Mouse (Mus musculus) forebrain, embryonic 15.5 days (tissue): ENCODE data around the gene Olfr655. TPM values are rescaled to one million over a fixed set of nuclear protein-coding genes. Genes with fewer than 3 reads are reported as not detected.
A peak's percentile ranks its signal among the peaks of the same experiment; 100 is the strongest.

ENCODE experiments used
- ATAC-seq: fragments of 200-750 bp; cut with Nextera tagmentation; replicated peaks from 2 replicates; pipeline ENCODE4 v1.8.0; 2017; ENCODE audit warnings: mild to moderate bottlenecking, moderate TSS enrichment, moderate library complexity
- H3K27ac ChIP-seq: fragments of 300-500 bp; sonication (generic); replicated peaks from 2 replicates; pipeline ENCODE4 v1.5.1; 2015; ENCODE audit warnings: mild to moderate bottlenecking, inconsistent platforms
- H3K27me3 ChIP-seq: fragments of 300-500 bp; sonication (generic); 2 replicates; pipeline ENCODE4 v1.6.1; 2015; ENCODE audit warnings: inconsistent platforms
- H3K36me3 ChIP-seq: fragments of 300-500 bp; sonication (generic); 2 replicates; pipeline ENCODE4 v1.6.1; 2015; ENCODE audit warnings: mild to moderate bottlenecking, inconsistent platforms
- H3K4me1 ChIP-seq: fragments of 300-500 bp; sonication (generic); 2 replicates; pipeline ENCODE4 v1.6.1; 2015; ENCODE audit warnings: inconsistent platforms
- H3K4me2 ChIP-seq: fragments of 300-500 bp; sonication (generic); replicated peaks from 2 replicates; pipeline ENCODE4 v1.6.1; 2015; ENCODE audit warnings: mild to moderate bottlenecking, inconsistent platforms
- H3K4me3 ChIP-seq: fragments of 300-500 bp; sonication (generic); 2 replicates; pipeline ENCODE4 v1.5.1; 2015; ENCODE audit warnings: mild to moderate bottlenecking, inconsistent platforms
- H3K9ac ChIP-seq: fragments of 300-500 bp; sonication (generic); replicated peaks from 2 replicates; pipeline ENCODE4 v1.6.1; 2015; ENCODE audit warnings: mild to moderate bottlenecking, inconsistent platforms
- H3K9me3 ChIP-seq: fragments of 300-500 bp; sonication (generic); 2 replicates; pipeline ENCODE4 v1.6.1; 2016; ENCODE audit warnings: inconsistent platforms
- WGBS: fragments of 180-500 bp; shearing (Covaris S2); methylation state at CpG from one replicate; pipeline ENCODE4 v1.1.7; 2015; ENCODE audit warnings: mixed read lengths; 5-methylcytosine and 5-hydroxymethylcytosine counted together
- polyA plus RNA-seq: library from polyadenylated mRNA; unstranded; fragments of >200 nt; fragmentation: Nextera tagmentation; extraction: Ambion mirVana; gene quantifications from 2 replicates; pipeline ENCODE4 v1.2.1, GENCODE M21; 2015

The Olfr655 gene
- polyA plus RNA-seq, result 0.15 TPM in 1 of 2 replicates, not detected in the other

GRCm38 (mm10) chr7:104601679-104602078 lies at the start of gene Olfr655:
Olfr655 (minus strand) TSS chr7:104601779.
- Histone ChIP-seq H3K36me3 (no peaks in the 10 kb centered on the region), H3K4me2 (no peak within 1 kb of the TSS), H3K27ac (no peak within 1 kb of the TSS), H3K27me3 (no peaks in the 10 kb centered on the region), H3K4me1 (no peaks in the 10 kb centered on the region), H3K4me3 (no peak within 1 kb of the TSS), H3K9me3 (no peaks in the 10 kb centered on the region), H3K9ac (no peak within 1 kb of the TSS)
- no peak for ATAC-seq
- WGBS, result 91% methylated on average over 2 of the region's 2 CpGs

DNA sequence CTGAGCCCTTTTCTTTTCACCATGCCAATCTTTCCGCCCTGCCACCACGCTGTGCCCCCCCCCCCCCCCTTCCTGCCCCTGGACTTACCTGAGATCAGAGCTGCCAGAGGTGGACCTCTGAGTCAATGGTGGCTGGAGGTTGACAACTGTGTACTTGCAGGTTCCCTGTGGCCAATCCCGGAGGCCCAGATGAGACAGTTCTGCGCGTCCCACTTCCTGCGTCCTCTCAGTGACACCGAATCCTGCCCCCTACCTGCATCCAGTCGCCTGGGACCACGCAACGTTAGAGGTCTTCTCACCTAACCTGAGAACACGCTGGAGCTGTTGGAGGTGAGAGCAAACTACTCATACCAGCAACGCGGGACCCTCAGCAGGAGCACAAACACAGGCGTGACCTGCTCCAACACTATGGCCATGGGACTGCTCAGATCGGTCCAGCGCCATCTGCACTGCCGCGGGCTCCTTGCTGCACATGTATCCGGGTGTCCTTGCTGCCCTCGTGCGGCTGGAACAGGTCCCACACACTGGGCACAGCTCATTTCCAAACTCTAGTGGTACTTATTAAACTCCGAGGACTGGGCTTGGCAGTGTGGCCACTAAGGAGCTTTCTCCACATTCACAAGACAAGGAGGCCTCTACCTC lies 45.4 kb upstream of the Olfr655 start, which contains the start of gene Olfr658:
TSS of gene Olfr658 (minus strand) at position 465 of the 642 bp plus-strand sequence.
- no peaks in the 10 kb centered on the region for H3K4me1 ChIP-seq
- no peak within 1 kb of the TSS for H3K9ac ChIP-seq
- peak within 1 kb of the TSS; percentile 45 for H3K4me2 ChIP-seq
- H3K27me3 ChIP-seq, result no peaks in the 10 kb centered on the region
- H3K9me3 ChIP-seq, result no peaks in the 10 kb centered on the region
- peak within 1 kb of the TSS; percentile 31 for H3K4me3 ChIP-seq
- no peaks in the 10 kb centered on the region for H3K36me3 ChIP-seq
- no peak within 1 kb of the TSS for H3K27ac ChIP-seq
- 34% methylated on average over 21 of the region's 22 CpGs for WGBS
- peak; percentile 95 for ATAC-seq

- no peak within 1 kb of the TSS for H3K4me3 ChIP-seq
- no peak within 1 kb of the TSS for H3K27ac ChIP-seq
- no peaks in the 10 kb centered on the region for H3K9me3 ChIP-seq
- no peaks in the 10 kb centered on the region for H3K27me3 ChIP-seq
- ATAC-seq, result no peak
- no peak within 1 kb of the TSS for H3K4me2 ChIP-seq
- H3K36me3 ChIP-seq, result no peaks in the 10 kb centered on the region
- no peaks in the 10 kb centered on the region for H3K4me1 ChIP-seq
- no peak within 1 kb of the TSS for H3K9ac ChIP-seq
Observed at GRCm38 (mm10) chr7:104624494-104624893, 22.9 kb upstream of the Olfr655 start, which contains the start of gene Olfr657. Olfr657 (plus strand) TSS chr7:104624794.

DNA sequence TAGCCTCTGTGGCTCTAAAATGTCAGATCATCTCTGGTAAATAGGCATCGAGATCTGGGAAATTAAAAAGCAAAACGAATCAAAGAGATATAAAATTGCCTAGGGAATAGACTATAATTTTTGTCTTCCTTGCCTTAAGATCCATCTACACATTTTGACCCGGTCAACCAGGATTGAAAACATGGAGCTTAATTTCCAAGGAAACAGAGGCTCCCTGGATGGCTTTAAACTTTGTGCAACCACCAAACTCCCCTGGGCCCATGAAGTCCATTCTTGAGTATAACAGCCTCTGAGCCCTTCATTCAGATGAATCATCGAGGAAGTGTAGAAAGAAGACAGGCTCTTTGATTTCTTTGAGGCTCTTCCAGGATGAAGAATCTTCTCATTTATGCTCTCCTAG lies 12.1 kb upstream of the Olfr655 start, which contains the start of gene Olfr656:
TSS of gene Olfr656 (plus strand) at position 301 of the 400 bp plus-strand sequence.
- no peaks in the 10 kb centered on the region for H3K36me3 ChIP-seq
- 75% methylated on average over 4 of the region's 4 CpGs for WGBS
- no peak within 1 kb of the TSS for H3K4me2 ChIP-seq
- H3K27ac ChIP-seq, result no peak within 1 kb of the TSS
- no peaks in the 10 kb centered on the region for H3K4me1 ChIP-seq
- H3K9ac ChIP-seq, result no peak within 1 kb of the TSS
- no peak for ATAC-seq
- H3K9me3 ChIP-seq, result no peaks in the 10 kb centered on the region
- no peak within 1 kb of the TSS for H3K4me3 ChIP-seq
- H3K27me3 ChIP-seq, result no peaks in the 10 kb centered on the region

DNA sequence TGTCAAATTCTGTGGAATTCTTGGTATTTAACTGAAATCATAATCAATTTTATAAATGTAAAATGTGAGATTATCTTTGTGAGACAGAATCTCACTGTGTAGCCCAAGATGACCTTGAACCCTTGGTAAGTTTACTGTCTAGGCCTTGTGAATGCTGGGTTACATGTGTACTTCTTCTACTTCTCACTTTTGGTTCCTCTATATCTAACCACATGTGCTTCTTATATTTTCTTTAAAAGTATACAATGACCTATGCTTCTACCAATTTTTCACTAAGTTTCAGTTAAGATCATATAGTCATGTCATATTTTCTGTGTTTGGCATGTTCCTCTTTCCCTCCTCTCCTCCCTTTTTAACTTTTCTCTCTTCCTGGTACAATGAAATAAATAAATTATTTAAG lies 3.1 kb upstream of the Olfr655 start:
- no peak for ATAC-seq
- no peaks in the 10 kb centered on the region for H3K36me3 ChIP-seq
- H3K4me1 ChIP-seq, result no peaks in the 10 kb centered on the region
- H3K27ac ChIP-seq, result no peak overlapping the region
- H3K4me2 ChIP-seq, result no peak overlapping the region
- no peak overlapping the region for H3K9ac ChIP-seq
- no peak overlapping the region for H3K4me3 ChIP-seq
- no peaks in the 10 kb centered on the region for H3K9me3 ChIP-seq
- H3K27me3 ChIP-seq, result no peaks in the 10 kb centered on the region

DNA sequence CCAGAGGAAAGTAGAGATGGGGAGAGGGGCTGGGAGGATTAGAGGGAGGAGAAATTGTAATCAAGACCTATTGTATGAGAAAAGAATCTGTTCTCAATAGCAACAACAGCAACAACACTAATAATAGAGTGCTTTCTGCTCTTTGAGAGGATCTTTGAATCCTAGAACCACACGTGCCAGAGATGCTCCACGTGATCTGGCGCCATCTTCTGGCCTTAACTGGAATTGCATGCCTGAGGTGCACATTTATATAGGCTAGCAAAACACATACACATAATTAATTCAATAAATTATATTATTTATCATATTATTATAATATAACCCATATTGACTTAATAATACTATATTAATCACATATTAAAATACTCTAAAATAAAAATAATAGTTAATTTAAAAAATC lies 1.6 kb upstream of the Olfr655 start:
- Histone ChIP-seq H3K9ac (no peak overlapping the region), H3K4me2 (no peak overlapping the region), H3K9me3 (no peaks in the 10 kb centered on the region), H3K27me3 (no peaks in the 10 kb centered on the region), H3K4me1 (no peaks in the 10 kb centered on the region), H3K4me3 (no peak overlapping the region), H3K36me3 (no peaks in the 10 kb centered on the region), H3K27ac (no peak overlapping the region)
- no peak for ATAC-seq
- WGBS, result 7% methylated on average over 3 of the region's 3 CpGs

DNA sequence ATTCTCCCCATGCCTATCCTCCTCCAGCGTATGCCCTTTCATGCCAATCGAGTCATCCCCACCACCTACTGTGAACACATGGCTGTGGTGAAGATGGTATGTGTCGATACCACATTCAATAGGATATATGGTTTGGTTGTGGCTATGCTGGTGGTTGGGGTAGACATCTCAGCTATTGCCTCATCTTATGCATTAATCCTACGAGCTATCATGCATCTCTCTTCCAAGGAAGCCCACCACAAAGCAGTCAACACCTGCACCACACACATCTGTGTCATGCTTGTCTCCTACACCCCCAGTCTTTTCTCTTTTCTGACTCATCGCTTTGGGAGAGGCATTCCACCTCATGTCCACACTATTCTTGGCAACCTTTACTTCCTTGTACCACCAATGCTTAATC lies 13.3 kb downstream of the Olfr655 start:
- H3K4me1 ChIP-seq, result no peaks in the 10 kb centered on the region
- no peaks in the 10 kb centered on the region for H3K9me3 ChIP-seq
- H3K27ac ChIP-seq, result no peak overlapping the region
- H3K4me3 ChIP-seq, result no peak overlapping the region
- WGBS, result 86% methylated on average over 5 of the region's 5 CpGs
- no peaks in the 10 kb centered on the region for H3K36me3 ChIP-seq
- no peak overlapping the region for H3K9ac ChIP-seq
- no peaks in the 10 kb centered on the region for H3K27me3 ChIP-seq
- no peak for ATAC-seq
- H3K4me2 ChIP-seq, result no peak overlapping the region

GRCm38 (mm10) chr7:104586725-104587124 lies 14.9 kb downstream of the Olfr655 start, which contains the start of gene Olfr654:
Olfr654 (plus strand) TSS chr7:104587025.
- Histone ChIP-seq H3K27me3 (no peaks in the 10 kb centered on the region), H3K4me1 (no peaks in the 10 kb centered on the region), H3K9ac (no peak within 1 kb of the TSS), H3K36me3 (no peaks in the 10 kb centered on the region), H3K4me3 (no peak within 1 kb of the TSS), H3K9me3 (no peaks in the 10 kb centered on the region), H3K4me2 (no peak within 1 kb of the TSS), H3K27ac (no peak within 1 kb of the TSS)
- WGBS, result 93% methylated on average over 4 of the region's 4 CpGs
- no peak for ATAC-seq

DNA sequence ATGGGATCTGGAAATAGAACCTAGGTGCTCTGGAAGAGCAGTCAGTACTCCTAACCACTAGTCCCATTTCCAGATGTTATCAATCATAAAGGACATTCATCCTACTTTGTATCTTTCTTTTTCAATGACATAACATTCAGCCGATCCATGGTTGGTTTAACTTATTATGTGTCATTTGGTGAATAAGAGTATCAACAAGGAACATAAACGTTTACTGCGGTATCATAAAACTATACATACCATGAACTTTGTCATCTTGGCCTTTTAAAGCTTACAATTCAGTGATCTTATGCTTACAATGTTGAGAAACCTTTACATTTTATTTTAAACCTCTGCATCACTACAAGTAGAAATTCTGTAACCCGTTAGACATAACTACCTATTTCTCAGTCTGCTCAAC lies 20.1 kb downstream of the Olfr655 start:
- Histone ChIP-seq H3K4me1 (no peaks in the 10 kb centered on the region), H3K9ac (no peak overlapping the region), H3K4me2 (no peak overlapping the region), H3K36me3 (no peaks in the 10 kb centered on the region), H3K27me3 (no peaks in the 10 kb centered on the region), H3K9me3 (no peaks in the 10 kb centered on the region), H3K27ac (no peak overlapping the region), H3K4me3 (no peak overlapping the region)
- ATAC-seq, result no peak
- 89% methylated on average over 4 of the region's 4 CpGs for WGBS

DNA sequence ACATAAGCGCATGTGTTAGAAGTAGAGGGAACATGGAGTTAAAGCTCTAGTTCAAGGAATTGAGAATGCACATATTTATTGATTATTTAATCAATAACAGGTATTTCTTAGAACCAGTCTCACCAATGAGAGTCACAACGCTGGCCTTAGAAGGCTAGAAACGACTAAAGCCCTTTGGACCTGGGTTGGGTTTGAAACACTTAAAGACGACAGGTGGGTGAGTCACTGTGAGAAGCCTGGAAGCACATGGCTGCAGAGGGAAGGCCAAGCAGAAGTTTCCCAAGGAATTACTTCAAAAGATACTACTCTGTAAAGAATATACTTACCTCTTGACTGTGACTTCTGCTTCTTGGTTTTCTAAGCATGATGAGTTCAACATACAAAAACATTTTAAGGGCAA lies 20.7 kb downstream of the Olfr655 start:
- H3K27me3 ChIP-seq, result no peaks in the 10 kb centered on the region
- H3K4me3 ChIP-seq, result no peak overlapping the region
- no peak overlapping the region for H3K4me2 ChIP-seq
- no peaks in the 10 kb centered on the region for H3K36me3 ChIP-seq
- 90% methylated on average over 4 of the region's 4 CpGs for WGBS
- no peak overlapping the region for H3K9ac ChIP-seq
- ATAC-seq, result no peak
- H3K4me1 ChIP-seq, result no peaks in the 10 kb centered on the region
- no peak overlapping the region for H3K27ac ChIP-seq
- no peaks in the 10 kb centered on the region for H3K9me3 ChIP-seq

GRCm38 (mm10) chr7:104577014-104577413 lies 24.6 kb downstream of the Olfr655 start, which contains the start of gene Olfr653:
Olfr653 (plus strand) TSS chr7:104577314.
- WGBS, result 78% methylated on average over 2 of the region's 2 CpGs
- Histone ChIP-seq H3K9ac (no peak within 1 kb of the TSS), H3K27me3 (no peaks in the 10 kb centered on the region), H3K9me3 (no peaks in the 10 kb centered on the region), H3K4me3 (no peak within 1 kb of the TSS), H3K36me3 (no peaks in the 10 kb centered on the region), H3K4me2 (no peak within 1 kb of the TSS), H3K27ac (no peak within 1 kb of the TSS), H3K4me1 (no peaks in the 10 kb centered on the region)
- no peak for ATAC-seq

GRCm38 (mm10) chr7:104560601-104561000 lies 41.0 kb downstream of the Olfr655 start, which contains the start of gene Olfr652:
Olfr652 (plus strand) TSS chr7:104560901.
- Histone ChIP-seq H3K27ac (no peak within 1 kb of the TSS), H3K9me3 (no peaks in the 10 kb centered on the region), H3K9ac (no peak within 1 kb of the TSS), H3K36me3 (no peaks in the 10 kb centered on the region), H3K4me3 (no peak within 1 kb of the TSS), H3K27me3 (no peaks in the 10 kb centered on the region), H3K4me2 (no peak within 1 kb of the TSS), H3K4me1 (no peaks in the 10 kb centered on the region)
- ATAC-seq, result no peak

DNA sequence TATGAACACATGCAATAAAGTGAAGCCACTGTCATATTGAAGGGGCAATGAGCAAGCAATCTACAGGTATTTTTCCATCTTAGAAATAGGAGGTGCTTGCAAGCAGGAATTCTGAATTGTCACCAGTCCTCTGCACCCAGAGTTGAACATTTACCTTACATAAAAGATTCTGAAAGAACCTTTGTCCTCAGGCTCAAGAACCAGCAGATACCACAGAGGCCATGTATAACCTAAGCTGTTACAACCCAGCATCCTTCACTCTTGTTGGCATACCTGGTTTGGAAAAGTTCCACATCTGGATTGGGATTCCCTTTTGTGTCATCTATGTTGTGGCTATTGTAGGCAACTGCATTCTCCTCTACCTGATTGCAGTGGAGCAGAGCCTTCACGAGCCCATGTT lies 48.9 kb downstream of the Olfr655 start:
- Histone ChIP-seq H3K27me3 (no peaks in the 10 kb centered on the region), H3K4me1 (no peaks in the 10 kb centered on the region), H3K9me3 (no peaks in the 10 kb centered on the region), H3K4me3 (no peak overlapping the region), H3K36me3 (no peaks in the 10 kb centered on the region), H3K27ac (no peak overlapping the region), H3K4me2 (no peak overlapping the region), H3K9ac (no peak overlapping the region)
- WGBS, result 83% methylated on average over 1 of the region's 1 CpGs
- ATAC-seq, result no peak
